Mouse (Mus musculus) neural tube, embryonic 12.5 days (tissue): ENCODE measurements around the gene Stx5a. TPM values are rescaled to one million over a fixed set of nuclear protein-coding genes. Genes with fewer than 3 reads are reported as not detected.

Source experiments
- ATAC-seq: fragments of 200-750 bp; cut with Nextera tagmentation; 2 replicates; pipeline ENCODE4 v1.8.0; 2017; ENCODE audit warnings: low read depth, mild to moderate bottlenecking, moderate TSS enrichment, moderate library complexity; ENCODE audit not compliant: low FRiP score
- H3K27ac ChIP-seq: fragments of 300-500 bp; sonication (generic); 2 replicates; pipeline ENCODE4 v1.5.1; 2016
- H3K27me3 ChIP-seq: fragments of 300-500 bp; sonication (generic); replicated peaks from 2 replicates; pipeline ENCODE4 v1.6.1; 2016; ENCODE audit warnings: mild to moderate bottlenecking
- H3K36me3 ChIP-seq: fragments of 300-500 bp; sonication (generic); 2 replicates; pipeline ENCODE4 v1.6.1; 2016; ENCODE audit warnings: mild to moderate bottlenecking
- H3K4me1 ChIP-seq: fragments of 300-500 bp; sonication (generic); 2 replicates; pipeline ENCODE4 v1.6.1; 2016
- H3K4me2 ChIP-seq: fragments of 300-500 bp; sonication (generic); replicated peaks from 2 replicates; pipeline ENCODE4 v1.6.1; 2016; ENCODE audit warnings: mild to moderate bottlenecking
- H3K4me3 ChIP-seq: fragments of 300-500 bp; sonication (generic); 2 replicates; pipeline ENCODE4 v1.5.1; 2016
- H3K9ac ChIP-seq: fragments of 300-500 bp; sonication (generic); 2 replicates; pipeline ENCODE4 v1.6.1; 2016; ENCODE audit warnings: mild to moderate bottlenecking
- H3K9me3 ChIP-seq: fragments of 300-500 bp; sonication (generic); 2 replicates; pipeline ENCODE4 v1.6.1; 2016; ENCODE audit warnings: mild to moderate bottlenecking
- WGBS: fragments of 180-500 bp; shearing (Covaris S2); methylation state at CpG from one replicate; pipeline ENCODE4 v1.1.7; 2016; 5-methylcytosine and 5-hydroxymethylcytosine counted together
- polyA plus RNA-seq: library from polyadenylated mRNA; unstranded; fragments of >200 nt; fragmentation: Nextera tagmentation; extraction: Ambion mirVana; gene quantifications from 2 replicates; pipeline ENCODE4 v1.2.1, GENCODE M21; 2016

Stx5a gene
- polyA plus RNA-seq = 129 TPM in 2 replicates

DNA sequence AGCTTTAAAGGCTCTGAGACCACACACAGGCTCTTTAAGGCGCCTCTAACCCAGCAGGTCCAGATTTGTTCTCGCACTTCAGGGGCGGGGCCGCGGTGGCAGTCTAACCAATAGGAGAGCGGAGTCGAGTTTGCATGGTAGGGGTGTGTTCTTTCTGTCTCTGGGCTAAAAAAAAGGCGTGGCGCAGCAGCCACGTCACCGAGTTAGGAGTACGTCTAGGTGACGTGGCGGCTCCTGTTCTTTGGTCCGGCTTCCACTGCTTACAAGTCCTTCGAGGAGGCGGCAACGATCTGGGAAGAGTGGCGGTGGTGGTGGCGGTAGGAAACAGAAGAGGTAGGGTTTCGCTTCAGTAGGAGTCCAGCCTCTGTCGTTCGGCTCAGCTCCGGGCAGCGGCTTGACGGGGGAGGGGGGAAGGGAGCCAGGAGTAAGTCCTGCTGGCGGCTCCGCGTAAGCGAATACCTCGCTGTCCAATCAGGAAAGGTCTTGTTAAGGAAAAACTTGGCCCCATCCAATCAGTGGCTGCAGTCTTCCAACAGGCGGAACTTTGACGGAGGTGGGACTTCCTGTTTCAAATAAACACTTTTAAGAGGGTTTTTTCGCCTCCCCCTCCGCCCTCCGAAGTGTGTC lies at the start of gene Stx5a:
Stx5a (plus strand) TSS at position 171 of the 627 bp plus-strand sequence.
- Histone ChIP-seq H3K4me1 (peaks cover 19% of the 10 kb centered on the region), H3K27me3 (no peaks in the 10 kb centered on the region), H3K9ac (peak within 1 kb of the TSS; percentile 83), H3K4me3 (peak within 1 kb of the TSS; percentile 76), H3K4me2 (peak within 1 kb of the TSS; percentile 89), H3K36me3 (peaks cover 57% of the 10 kb centered on the region), H3K9me3 (no peaks in the 10 kb centered on the region), H3K27ac (peak within 1 kb of the TSS; percentile 69; the same call in 1 of the 2 replicates)
- ATAC-seq = peak; percentile 97
- WGBS = under 1% methylated on average over 36 of the region's 36 CpGs

DNA sequence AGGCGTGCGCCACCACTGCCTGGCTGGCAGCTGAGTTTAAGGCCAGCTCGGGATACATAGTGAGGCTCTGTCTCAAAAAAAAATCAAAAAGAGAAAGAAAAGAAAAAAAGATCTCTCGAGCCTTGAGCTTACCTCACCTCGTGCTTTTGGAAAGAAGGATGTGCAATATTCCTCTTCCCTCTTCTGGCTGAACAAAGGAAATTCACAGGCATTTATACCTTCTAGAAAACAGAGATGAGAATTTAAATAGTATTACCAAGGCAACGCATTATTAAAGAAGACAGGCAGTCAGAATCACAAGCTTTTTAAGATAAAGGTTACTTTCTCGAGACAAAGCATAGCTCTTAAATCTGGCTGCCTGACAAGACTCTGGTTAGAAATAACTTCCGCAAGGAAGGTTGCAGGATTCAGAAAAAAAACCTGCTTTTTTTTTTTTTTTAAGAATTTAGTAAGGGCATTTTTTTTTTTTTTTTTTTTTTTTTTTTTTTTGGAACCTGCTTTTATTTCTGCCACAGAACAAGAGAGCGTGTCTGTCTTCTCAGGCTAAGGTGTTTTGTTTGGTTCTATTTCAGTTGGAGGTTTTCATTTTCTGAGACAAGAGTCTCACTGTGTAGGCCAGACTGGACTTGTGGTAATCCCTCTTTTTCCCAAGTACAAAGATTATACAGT lies 49.2 kb upstream of the Stx5a start:
- no peak overlapping the region for H3K4me3 ChIP-seq
- WGBS = 62% methylated on average over 9 of the region's 9 CpGs
- ATAC-seq = no peak
- H3K27me3 ChIP-seq = no peaks in the 10 kb centered on the region
- H3K4me1 ChIP-seq = no peaks in the 10 kb centered on the region
- no peak overlapping the region for H3K4me2 ChIP-seq
- H3K36me3 ChIP-seq = no peaks in the 10 kb centered on the region
- H3K9ac ChIP-seq = no peak overlapping the region
- no peaks in the 10 kb centered on the region for H3K9me3 ChIP-seq
- no peak overlapping the region for H3K27ac ChIP-seq

DNA sequence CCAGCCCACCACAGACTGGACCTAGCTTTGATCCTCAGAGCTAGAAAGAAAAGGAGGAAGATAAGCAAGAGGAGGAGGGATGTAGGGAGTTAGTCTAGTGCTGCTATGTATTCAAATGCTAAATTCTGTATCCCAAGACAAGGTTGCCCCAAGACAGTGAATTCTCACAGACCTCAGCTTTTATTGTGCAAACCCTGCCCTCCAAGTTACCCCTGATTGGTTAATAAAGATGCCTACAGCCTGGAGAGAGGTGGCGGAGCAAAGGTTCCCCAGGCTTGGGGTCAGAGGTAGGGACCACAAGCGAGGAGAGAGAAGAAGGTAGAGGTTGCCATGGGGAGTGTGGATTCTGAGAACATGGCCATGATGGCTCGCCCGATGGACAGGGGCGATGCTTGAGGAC lies 48.5 kb upstream of the Stx5a start:
- WGBS = 52% methylated on average over 5 of the region's 5 CpGs
- no peak overlapping the region for H3K27ac ChIP-seq

DNA sequence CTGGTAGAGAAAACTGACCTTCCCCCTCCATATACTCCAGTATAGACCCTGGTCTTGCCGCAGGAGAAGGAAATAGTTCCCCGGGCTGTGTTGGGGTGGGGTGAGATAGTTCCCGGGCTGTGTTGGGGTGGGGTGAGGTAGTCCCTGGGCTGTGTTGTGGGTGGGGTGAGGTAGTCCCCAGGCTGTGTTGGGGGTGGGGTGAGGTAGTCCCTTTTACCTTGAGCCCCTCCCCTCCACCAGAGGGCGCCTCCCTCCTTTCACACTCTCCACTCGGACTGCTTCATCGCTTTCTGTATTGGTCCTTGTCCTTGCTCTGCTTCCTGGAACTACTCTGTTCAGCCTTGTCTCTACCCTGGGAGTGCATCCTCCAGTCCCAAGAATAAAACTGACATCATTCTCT lies 45.9 kb upstream of the Stx5a start:
- no peaks in the 10 kb centered on the region for H3K4me1 ChIP-seq
- ATAC-seq = peak; percentile 56
- H3K9ac ChIP-seq = no peak overlapping the region
- no peak overlapping the region for H3K27ac ChIP-seq
- H3K4me3 ChIP-seq = no peak overlapping the region
- H3K9me3 ChIP-seq = no peaks in the 10 kb centered on the region
- no peaks in the 10 kb centered on the region for H3K36me3 ChIP-seq
- no peak overlapping the region for H3K4me2 ChIP-seq
- H3K27me3 ChIP-seq = no peaks in the 10 kb centered on the region
- 57% methylated on average over 6 of the region's 6 CpGs for WGBS

More for the DNA sequence above, 48.5 kb upstream of the Stx5a start:
- Histone ChIP-seq H3K9me3 (no peaks in the 10 kb centered on the region), H3K4me2 (no peak overlapping the region), H3K4me1 (no peaks in the 10 kb centered on the region), H3K4me3 (no peak overlapping the region), H3K36me3 (no peaks in the 10 kb centered on the region), H3K27me3 (no peaks in the 10 kb centered on the region), H3K9ac (no peak overlapping the region)
- ATAC-seq = no peak

DNA sequence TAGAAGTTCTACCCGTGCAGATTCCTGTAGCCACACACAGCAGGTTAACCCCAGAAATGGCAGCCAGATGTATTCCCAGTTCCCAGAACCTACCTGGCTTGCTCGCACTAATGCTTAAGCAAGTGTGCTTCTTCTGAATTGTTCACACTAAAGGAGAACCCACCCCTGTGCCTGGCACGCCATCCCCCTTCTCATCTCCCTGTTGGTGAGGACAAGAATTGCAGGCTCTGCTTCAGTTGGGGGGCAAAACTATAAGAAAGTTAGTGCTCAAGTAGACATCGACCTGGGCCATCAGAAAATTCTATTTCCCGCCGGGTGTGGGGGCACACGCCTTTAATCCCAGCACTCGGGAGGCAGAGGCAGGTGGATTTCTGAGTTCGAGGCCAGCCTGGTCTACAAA lies 41.6 kb upstream of the Stx5a start:
- ATAC-seq = no peak
- Histone ChIP-seq H3K4me3 (no peak overlapping the region), H3K27me3 (no peaks in the 10 kb centered on the region), H3K27ac (no peak overlapping the region), H3K4me1 (no peaks in the 10 kb centered on the region), H3K9me3 (no peaks in the 10 kb centered on the region), H3K4me2 (no peak overlapping the region), H3K9ac (no peak overlapping the region), H3K36me3 (no peaks in the 10 kb centered on the region)
- WGBS = 83% methylated on average over 9 of the region's 9 CpGs

DNA sequence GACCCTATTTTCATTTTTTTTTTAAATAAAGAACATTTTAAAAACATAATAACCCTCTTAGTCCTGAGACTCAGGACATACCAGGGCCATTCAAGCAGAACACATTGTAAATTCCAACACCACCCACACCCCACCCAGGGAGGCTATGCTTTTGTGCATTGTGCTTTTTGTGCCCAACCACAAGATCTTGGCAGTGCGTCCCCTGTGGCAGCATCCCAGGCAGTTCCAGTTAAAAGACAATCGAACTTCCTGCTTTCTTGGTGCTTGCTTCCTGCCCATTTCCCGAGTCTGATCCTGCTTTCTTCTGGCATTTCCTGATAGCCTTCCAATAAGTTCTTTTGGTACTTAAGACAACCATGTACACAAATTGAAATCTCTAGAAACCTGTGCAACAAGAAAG lies 38.8 kb upstream of the Stx5a start:
- Histone ChIP-seq H3K9me3 (no peaks in the 10 kb centered on the region), H3K4me3 (no peak overlapping the region), H3K27ac (no peak overlapping the region), H3K27me3 (no peaks in the 10 kb centered on the region), H3K9ac (no peak overlapping the region), H3K4me2 (no peak overlapping the region), H3K36me3 (peaks cover 11% of the 10 kb centered on the region), H3K4me1 (no peaks in the 10 kb centered on the region)
- no peak for ATAC-seq
- 66% methylated on average over 3 of the region's 3 CpGs for WGBS

DNA sequence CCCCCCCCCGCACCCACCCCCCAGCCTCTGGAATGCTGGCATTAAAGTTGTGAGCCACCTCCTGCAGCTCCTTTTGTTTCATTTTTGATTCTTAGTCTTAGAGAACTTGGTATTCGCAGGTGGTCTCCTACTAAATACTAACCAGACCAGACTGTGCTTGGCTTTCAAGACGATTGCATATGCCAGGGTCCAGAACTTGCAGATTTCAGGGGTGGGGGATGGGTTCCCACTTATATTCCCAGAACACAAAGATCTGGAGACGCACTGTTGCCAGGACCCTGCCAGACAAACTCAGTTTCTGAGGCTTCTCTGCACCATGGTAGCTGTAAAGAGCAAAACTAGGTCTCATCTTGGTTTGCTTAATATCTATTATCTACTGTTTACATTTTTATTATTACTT lies 37.6 kb upstream of the Stx5a start:
- H3K4me2 ChIP-seq = no peak overlapping the region
- H3K4me3 ChIP-seq = no peak overlapping the region
- no peaks in the 10 kb centered on the region for H3K27me3 ChIP-seq
- H3K9me3 ChIP-seq = no peaks in the 10 kb centered on the region
- peaks cover 22% of the 10 kb centered on the region for H3K36me3 ChIP-seq
- 57% methylated on average over 4 of the region's 4 CpGs for WGBS
- H3K27ac ChIP-seq = no peak overlapping the region
- ATAC-seq = no peak
- no peaks in the 10 kb centered on the region for H3K4me1 ChIP-seq
- H3K9ac ChIP-seq = no peak overlapping the region

DNA sequence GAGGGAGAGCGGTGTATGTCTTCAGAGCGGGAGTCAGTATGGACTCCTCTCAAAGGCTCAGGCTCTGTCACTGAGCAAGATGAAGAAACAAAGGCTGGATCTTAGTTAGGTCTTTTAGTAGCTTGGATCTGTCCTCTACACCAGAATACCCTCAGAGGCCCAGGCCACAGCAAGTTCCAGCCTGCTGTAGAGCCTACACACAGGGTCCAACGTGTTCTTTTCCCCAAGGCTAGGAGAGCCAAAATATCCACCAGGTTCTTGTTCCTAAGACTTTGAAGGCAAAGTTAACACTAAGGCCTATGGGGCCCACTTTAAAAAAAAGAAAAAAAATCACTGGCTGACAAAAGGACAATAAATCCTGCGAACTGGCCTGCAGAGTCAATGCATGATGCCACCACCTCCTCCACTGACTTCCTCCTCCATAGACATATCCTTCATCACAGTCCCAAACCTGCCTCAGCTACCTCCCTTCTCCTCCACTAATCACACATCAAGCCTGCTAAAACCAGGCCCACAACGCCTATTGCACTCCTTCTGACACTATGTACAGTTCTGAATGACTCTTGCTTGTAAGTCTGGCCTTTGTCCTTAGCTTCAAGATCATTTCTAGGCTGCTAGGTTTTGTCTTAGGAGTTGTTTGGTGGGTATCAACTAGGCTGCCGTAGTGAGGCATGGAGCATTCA lies 36.0 kb upstream of the Stx5a start:
- no peak for ATAC-seq
- Histone ChIP-seq H3K9ac (no peak overlapping the region), H3K27ac (no peak overlapping the region), H3K27me3 (no peaks in the 10 kb centered on the region), H3K4me2 (no peak overlapping the region), H3K4me1 (no peaks in the 10 kb centered on the region), H3K36me3 (peaks cover 38% of the 10 kb centered on the region), H3K9me3 (no peaks in the 10 kb centered on the region), H3K4me3 (no peak overlapping the region)
- 75% methylated on average over 6 of the region's 6 CpGs for WGBS

DNA sequence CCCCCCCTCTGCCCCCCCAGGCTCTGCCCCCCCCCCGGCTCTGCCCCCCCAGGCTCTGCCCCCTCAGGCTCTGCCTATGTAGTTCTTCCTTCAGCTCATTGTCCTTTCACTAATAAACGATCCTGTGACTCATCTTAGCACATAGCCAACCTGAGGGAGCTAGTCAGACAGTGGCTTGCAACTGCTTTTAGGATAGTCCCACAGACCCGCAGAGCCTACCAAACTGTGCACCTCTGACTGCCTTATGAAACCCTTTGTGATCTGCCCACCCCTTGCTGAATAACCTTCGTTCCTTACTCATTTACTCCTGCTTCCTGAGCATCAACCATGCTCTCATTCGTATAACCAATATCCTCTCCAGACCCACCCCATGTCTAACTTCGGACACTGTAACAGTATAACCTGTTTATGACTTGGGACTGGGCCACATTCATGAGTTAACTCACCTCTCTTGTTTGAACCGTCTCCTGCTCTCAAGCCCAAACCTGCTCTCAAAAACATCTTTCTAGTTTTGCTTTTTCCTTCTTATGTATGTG lies 35.0 kb upstream of the Stx5a start:
- Histone ChIP-seq H3K4me1 (0 out of 2 replicates have a peak, but pooled peaks cover 7% of the 10 kb centered on the region), H3K9ac (no peak overlapping the region), H3K27ac (no peak overlapping the region), H3K4me3 (no peak overlapping the region), H3K9me3 (no peaks in the 10 kb centered on the region), H3K27me3 (no peaks in the 10 kb centered on the region), H3K36me3 (peaks cover 48% of the 10 kb centered on the region), H3K4me2 (no peak overlapping the region)
- 89% methylated on average over 7 of the region's 7 CpGs for WGBS
- no peak for ATAC-seq

DNA sequence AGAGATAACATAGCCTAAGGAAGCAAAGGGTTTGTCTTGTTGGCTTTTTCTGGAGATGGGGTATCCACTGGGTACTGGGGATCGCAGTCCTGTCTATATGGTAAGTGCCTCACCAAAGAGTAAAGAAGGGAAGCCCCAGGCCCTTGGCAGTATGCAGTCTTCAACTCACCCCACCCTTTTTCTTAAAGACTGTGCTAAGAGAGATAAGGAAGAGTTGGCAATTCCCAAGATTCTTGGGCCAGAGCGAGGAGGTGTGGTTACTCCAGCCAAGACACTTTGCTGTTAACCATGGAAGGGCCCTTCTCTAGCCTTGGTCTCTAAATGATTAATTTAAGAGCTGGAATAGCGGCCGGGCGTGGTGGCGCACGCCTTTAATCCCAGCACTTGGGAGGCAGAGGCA lies 34.3 kb upstream of the Stx5a start:
- no peak for ATAC-seq
- Histone ChIP-seq H3K27ac (no peak overlapping the region), H3K4me3 (no peak overlapping the region), H3K27me3 (no peaks in the 10 kb centered on the region), H3K4me1 (peaks cover 13% of the 10 kb centered on the region), H3K36me3 (peaks cover 55% of the 10 kb centered on the region), H3K9ac (no peak overlapping the region), H3K4me2 (no peak overlapping the region), H3K9me3 (no peaks in the 10 kb centered on the region)
- WGBS = 97% methylated on average over 7 of the region's 7 CpGs

DNA sequence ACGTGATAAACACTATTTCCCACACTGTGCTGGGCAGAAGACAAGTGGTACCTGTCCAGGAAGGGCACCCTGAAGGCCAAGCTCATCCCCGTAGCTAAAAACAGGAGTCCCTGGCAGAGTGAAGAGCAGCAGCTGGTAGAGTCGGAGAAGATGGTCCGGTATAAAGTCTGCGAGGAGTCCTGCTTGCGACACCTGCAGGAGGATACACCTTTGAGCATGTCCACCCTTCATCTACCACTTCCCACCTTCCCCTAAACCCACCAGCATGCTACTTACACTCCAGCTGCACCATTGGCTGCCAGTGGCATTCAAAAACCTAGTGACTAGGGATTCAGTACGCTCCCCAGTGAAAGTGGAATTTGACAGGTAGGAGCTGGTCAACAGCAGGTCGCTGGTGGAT lies 32.3 kb upstream of the Stx5a start:
- WGBS = 95% methylated on average over 8 of the region's 8 CpGs
- Histone ChIP-seq H3K4me1 (peaks cover 21% of the 10 kb centered on the region), H3K27me3 (no peaks in the 10 kb centered on the region), H3K4me2 (no peak overlapping the region), H3K36me3 (peaks cover 55% of the 10 kb centered on the region), H3K4me3 (no peak overlapping the region), H3K9ac (no peak overlapping the region), H3K9me3 (no peaks in the 10 kb centered on the region), H3K27ac (no peak overlapping the region)
- ATAC-seq = no peak

DNA sequence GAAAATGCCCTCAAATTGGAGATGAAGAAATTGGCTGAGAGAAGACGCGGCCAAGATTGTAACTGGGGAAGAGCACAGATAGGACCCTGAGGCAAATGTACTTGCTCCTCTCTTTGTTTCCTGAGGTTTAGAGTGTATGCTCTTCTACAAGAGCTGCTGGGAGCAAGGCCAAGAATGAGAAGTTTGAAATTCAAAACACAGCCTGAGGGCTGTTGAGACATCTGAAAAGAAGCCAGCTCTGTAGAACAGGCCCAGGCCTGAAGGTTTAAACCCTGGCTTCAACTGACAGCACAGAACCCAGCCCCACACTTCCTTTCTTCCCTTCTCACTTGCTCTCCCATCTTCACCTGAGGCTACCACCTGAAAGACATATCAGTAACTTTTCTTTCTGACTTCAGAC lies 31.2 kb upstream of the Stx5a start:
- no peak overlapping the region for H3K9ac ChIP-seq
- 95% methylated on average over 2 of the region's 2 CpGs for WGBS

More for the DNA sequence above, 31.2 kb upstream of the Stx5a start:
- Histone ChIP-seq H3K27me3 (no peaks in the 10 kb centered on the region), H3K27ac (no peak overlapping the region), H3K9me3 (no peaks in the 10 kb centered on the region), H3K4me1 (peaks cover 21% of the 10 kb centered on the region), H3K4me3 (no peak overlapping the region), H3K4me2 (no peak overlapping the region), H3K36me3 (peaks cover 55% of the 10 kb centered on the region)
- ATAC-seq = no peak
